Mouse (Mus musculus) cerebellum, adult 8-10 months (tissue): Measurements from ENCODE around the gene Rbm19.
A peak's percentile ranks its signal among the peaks of the same experiment; 100 is the strongest.

Experiments used
- DNase-seq: peaks from one replicate; pipeline ENCODE4 v3.0.0; 2022

The Rbm19 gene

GRCm38 (mm10) chr5:120211182-120211581 is 94.9 kb downstream of the Rbm19 start:
- DNase-seq: peak; percentile 59

DNA sequence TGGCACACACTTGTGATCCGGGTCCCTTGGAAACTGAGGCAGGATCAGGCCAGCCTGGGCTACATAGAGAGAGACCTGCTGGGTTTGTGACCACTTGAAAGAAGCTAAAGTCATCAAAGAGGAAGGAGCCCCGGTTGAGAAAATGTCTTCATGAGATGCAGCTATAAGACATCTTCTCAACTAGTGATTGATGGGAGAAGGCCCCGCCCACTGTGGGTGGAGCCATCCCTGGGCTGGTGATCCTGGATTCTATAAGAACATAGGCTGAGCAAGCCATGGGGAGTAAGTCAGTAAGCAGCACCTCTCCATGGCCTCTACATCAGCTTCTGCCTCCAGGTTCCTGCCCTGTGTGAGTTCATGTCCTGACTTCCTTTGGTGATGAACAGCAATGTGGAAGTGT is 98.2 kb downstream of the Rbm19 start:
- no peak for DNase-seq

GRCm38 (mm10) chr5:120221216-120221615 is 105.0 kb downstream of the Rbm19 start:
- DNase-seq: no peak

- no peak for DNase-seq
These were observed 109.1 kb downstream of the Rbm19 start for GRCm38 (mm10) chr5:120225383-120225782.

DNA sequence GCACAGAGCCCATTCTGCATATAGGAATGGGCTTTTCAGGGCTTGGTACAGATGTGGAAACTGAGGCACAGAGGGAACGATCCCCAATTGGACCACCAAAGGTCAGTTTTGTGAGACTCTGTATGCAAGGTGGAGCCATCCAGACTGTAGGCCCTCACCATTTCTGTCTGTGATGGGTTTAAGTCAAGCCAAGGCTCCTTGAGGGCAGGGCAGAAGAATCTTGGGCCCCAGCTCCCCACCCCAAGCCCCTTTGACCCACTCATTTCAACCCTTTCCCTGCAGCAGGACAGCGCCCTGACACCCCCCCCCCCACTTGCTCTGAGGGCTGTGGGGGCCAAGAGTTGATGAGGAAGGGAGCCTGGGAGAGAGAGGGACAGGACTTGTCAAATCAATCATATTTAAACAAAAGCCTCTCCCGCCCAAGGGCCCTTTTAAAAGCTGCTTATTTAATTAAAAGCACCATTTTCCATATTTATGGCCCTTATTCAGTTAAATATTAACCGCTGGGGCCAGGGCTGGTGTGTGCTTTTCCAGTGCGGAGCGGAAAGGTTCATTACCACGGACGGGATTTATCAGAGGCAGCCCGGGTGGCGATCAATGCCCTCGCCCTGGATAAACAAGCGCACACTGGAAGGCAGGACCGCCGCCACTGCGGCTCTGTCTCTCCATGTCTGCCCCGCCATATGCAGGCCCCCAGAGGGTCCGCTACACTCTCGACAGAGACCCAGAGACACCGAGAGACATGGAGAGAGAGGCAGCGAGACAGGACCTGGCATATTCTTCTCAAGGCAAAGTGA is 112.5 kb downstream of the Rbm19 start:
- DNase-seq: no peak

GRCm38 (mm10) chr5:120231435-120232147 is 115.3 kb downstream of the Rbm19 start:
- no peak for DNase-seq

DNA sequence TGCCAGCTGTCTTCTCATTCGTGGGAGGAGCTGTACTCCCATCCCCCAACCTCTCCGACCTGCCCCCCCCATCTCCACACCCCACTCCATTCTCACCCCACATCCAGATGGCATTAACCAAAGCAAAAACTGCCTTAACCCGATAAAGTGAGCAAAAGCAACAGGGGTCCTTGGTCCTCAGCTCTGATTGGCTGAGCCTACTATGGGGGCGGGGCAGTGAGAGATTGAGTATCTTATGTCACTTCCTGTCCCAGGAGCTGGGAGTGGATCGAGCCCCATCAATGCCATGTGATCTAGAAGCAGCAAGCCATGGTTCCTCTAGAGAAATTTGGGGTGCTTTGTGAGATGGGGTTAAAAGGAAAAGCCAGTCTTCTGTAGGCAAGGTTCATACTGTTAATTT is 118.9 kb downstream of the Rbm19 start:
- no peak for DNase-seq

GRCm38 (mm10) chr5:120235571-120235970 is 119.3 kb downstream of the Rbm19 start:
- no peak for DNase-seq

GRCm38 (mm10) chr5:120240071-120240470 is 123.8 kb downstream of the Rbm19 start:
- DNase-seq: no peak

GRCm38 (mm10) chr5:120245336-120245735 is 129.1 kb downstream of the Rbm19 start:
- no peak for DNase-seq
